Mouse (Mus musculus): ENCODE data around the gene 9630041A04Rik. TPM values are rescaled to one million over a fixed set of nuclear protein-coding genes. Genes with fewer than 3 reads are reported as not detected.

The 9630041A04Rik gene
- polyA plus RNA-seq, 1 experiment from 2014 or later: 1.0 TPM

DNA sequence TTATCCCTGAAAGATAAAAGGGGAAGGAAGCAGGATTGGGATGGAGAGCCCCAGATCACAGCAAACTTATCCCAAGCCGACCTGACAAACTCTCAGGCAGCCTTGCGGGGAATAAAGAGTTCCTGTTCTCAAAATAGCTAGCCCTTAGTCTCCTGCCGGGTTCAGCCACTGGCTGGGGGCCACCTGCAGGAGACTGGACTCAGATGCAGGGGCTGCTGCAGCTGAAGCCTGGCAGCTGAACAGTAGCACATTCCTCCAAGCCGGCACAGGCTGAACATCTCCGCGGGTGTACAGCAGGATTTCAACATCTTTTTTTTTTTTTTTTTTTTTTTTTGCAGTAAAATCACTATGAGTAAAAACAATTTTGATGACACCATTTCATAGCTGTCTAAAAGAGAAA, 110.2 kb downstream of the 9630041A04Rik start:
- ATAC-seq (ENCODE audit: low FRiP score): no peak
- no peak overlapping the region for H3K4me2 ChIP-seq
- no peak overlapping the region for H3K27ac ChIP-seq
- H3K9ac ChIP-seq: no peak overlapping the region
- no peak overlapping the region for H3K4me3 ChIP-seq
- WGBS: 31% methylated on average over 6 of the region's 6 CpGs
- no peaks in the 10 kb centered on the region for H3K27me3 ChIP-seq
- no peaks in the 10 kb centered on the region for H3K4me1 ChIP-seq (replicated peaks)
- peaks cover 18% of the 10 kb centered on the region; the same call in 1 of the 2 replicates for H3K36me3 ChIP-seq
- no peaks in the 10 kb centered on the region for H3K9me3 ChIP-seq

GRCm38 (mm10) chr9:101972314-101972713, 110.7 kb downstream of the 9630041A04Rik start:
- Histone ChIP-seq H3K9me3 (no peaks in the 10 kb centered on the region), H3K36me3 (peaks cover 18% of the 10 kb centered on the region; the same call in 1 of the 2 replicates), H3K4me1 (replicated peaks) (no peaks in the 10 kb centered on the region), H3K27me3 (no peaks in the 10 kb centered on the region), H3K27ac (no peak overlapping the region), H3K9ac (no peak overlapping the region), H3K4me2 (no peak overlapping the region), H3K4me3 (no peak overlapping the region)
- no peak for ATAC-seq (ENCODE audit: low FRiP score)
- 78% methylated on average over 8 of the region's 8 CpGs for WGBS

DNA sequence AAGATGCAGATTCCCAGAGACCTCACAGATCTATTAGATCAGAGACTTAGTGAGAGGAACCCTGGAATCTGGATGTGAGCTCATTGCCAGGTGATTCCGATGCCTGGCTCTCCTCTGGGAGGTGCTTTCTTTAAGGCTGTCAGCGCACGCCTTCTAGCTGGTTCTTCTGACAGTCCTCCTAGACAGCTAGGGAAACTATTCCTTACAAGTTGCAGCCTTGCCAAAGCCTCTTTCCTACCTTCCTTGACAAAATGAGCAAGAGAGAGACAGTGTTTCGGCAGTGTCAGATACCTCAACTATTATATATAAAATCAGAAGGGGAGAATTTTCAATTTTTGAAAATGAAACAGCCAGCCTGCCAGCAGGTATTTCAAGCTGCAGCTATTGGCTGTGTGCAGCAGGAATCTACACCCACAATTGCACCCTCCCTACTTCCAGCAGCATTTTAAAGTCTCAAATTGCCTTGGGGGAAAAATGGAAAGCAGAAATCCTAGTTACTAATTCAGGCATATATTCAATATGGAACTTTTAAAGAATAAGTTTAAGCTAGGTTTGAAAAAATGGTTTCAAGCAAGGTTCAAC, 115.3 kb downstream of the 9630041A04Rik start:
- WGBS: 90% methylated on average over 4 of the region's 4 CpGs
- H3K9me3 ChIP-seq: no peaks in the 10 kb centered on the region
- no peak overlapping the region for H3K4me3 ChIP-seq
- no peak overlapping the region for H3K9ac ChIP-seq
- no peak overlapping the region for H3K4me2 ChIP-seq
- no peaks in the 10 kb centered on the region for H3K27me3 ChIP-seq
- ATAC-seq (ENCODE audit: low FRiP score): no peak
- H3K27ac ChIP-seq: peak overlapping the region; percentile 19; the same call in 1 of the 2 replicates
- 0 out of 2 replicates have a peak, but pooled peaks cover 2% of the 10 kb centered on the region for H3K36me3 ChIP-seq
- H3K4me1 ChIP-seq (replicated peaks): no peaks in the 10 kb centered on the region; the same call in 1 of the 2 replicates

GRCm38 (mm10) chr9:101981161-101981560, 119.5 kb downstream of the 9630041A04Rik start:
- ATAC-seq (ENCODE audit: low FRiP score): no peak
- peaks cover 8% of the 10 kb centered on the region; the same call in 1 of the 2 replicates for H3K36me3 ChIP-seq
- WGBS: 82% methylated on average over 2 of the region's 2 CpGs
- H3K4me2 ChIP-seq: no peak overlapping the region
- H3K9me3 ChIP-seq: no peaks in the 10 kb centered on the region
- H3K9ac ChIP-seq: no peak overlapping the region
- H3K27ac ChIP-seq: no peak overlapping the region
- H3K4me1 ChIP-seq (replicated peaks): peaks cover under 1% of the 10 kb centered on the region; the same call in 1 of the 2 replicates
- no peak overlapping the region for H3K4me3 ChIP-seq
- H3K27me3 ChIP-seq: no peaks in the 10 kb centered on the region

DNA sequence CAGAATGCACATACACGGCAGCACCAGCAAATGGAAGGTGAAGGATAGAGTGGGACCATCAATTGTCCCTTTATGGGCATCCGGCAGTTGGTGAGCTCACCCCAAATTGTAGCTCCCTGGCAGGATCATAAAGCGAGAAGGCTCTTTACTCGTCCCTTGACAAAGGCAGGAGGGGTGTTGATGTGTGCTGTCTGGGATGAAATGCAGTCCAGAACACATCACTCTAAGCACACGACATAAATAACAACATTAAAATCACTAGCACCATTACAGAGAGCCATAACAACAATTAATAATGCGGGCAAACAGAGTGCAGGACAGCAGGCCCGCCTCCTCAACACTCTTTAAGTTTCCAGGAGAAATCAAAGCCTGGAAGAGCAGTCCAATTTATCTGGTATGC, 120.7 kb downstream of the 9630041A04Rik start:
- no peaks in the 10 kb centered on the region for H3K9me3 ChIP-seq
- ATAC-seq (ENCODE audit: low FRiP score): no peak
- peaks cover 8% of the 10 kb centered on the region for H3K4me1 ChIP-seq (replicated peaks)
- H3K4me3 ChIP-seq: no peak overlapping the region
- 78% methylated on average over 7 of the region's 7 CpGs for WGBS
- peaks cover 8% of the 10 kb centered on the region; the same call in 1 of the 2 replicates for H3K36me3 ChIP-seq
- H3K27me3 ChIP-seq: no peaks in the 10 kb centered on the region
- no peak overlapping the region for H3K4me2 ChIP-seq
- H3K9ac ChIP-seq: no peak overlapping the region
- H3K27ac ChIP-seq: 0 out of 2 replicates have a peak overlapping the region, but pooled peaks have one; percentile 3

GRCm38 (mm10) chr9:101986910-101987309, 125.3 kb downstream of the 9630041A04Rik start:
- H3K27me3 ChIP-seq: no peaks in the 10 kb centered on the region
- no peak overlapping the region for H3K9ac ChIP-seq
- H3K4me2 ChIP-seq: no peak overlapping the region
- no peak for ATAC-seq (ENCODE audit: low FRiP score)
- H3K27ac ChIP-seq: no peak overlapping the region
- H3K4me3 ChIP-seq: no peak overlapping the region
- no peaks in the 10 kb centered on the region for H3K9me3 ChIP-seq
- H3K36me3 ChIP-seq: peaks cover 12% of the 10 kb centered on the region; the same call in 1 of the 2 replicates
- 71% methylated on average over 2 of the region's 2 CpGs for WGBS
- peaks cover 23% of the 10 kb centered on the region for H3K4me1 ChIP-seq (replicated peaks)

DNA sequence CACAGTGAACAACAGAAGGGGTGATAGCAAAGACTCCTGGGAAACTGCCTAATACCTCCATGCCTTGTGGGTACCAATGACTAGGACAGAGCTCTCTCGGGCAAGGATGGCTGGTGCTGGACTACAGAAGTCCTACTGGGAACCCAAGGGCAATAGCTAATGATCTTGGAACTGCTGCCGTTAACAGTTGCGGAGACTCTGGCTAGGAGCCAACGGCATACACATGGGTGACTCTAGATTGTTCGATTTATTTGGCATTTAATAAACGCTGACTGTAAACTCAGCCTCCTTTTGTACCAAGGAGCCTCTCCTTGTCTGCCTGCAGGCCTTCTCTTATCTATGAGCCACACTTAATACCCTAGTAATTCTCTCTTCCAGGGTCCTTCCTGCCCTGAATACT, 128.4 kb downstream of the 9630041A04Rik start:
- Histone ChIP-seq H3K27me3 (no peaks in the 10 kb centered on the region), H3K36me3 (peaks cover 12% of the 10 kb centered on the region; the same call in 1 of the 2 replicates), H3K27ac (no peak overlapping the region), H3K4me1 (replicated peaks) (peaks cover 23% of the 10 kb centered on the region), H3K4me3 (no peak overlapping the region), H3K4me2 (no peak overlapping the region), H3K9me3 (no peaks in the 10 kb centered on the region), H3K9ac (no peak overlapping the region)
- 66% methylated on average over 6 of the region's 6 CpGs for WGBS
- ATAC-seq (ENCODE audit: low FRiP score): no peak

DNA sequence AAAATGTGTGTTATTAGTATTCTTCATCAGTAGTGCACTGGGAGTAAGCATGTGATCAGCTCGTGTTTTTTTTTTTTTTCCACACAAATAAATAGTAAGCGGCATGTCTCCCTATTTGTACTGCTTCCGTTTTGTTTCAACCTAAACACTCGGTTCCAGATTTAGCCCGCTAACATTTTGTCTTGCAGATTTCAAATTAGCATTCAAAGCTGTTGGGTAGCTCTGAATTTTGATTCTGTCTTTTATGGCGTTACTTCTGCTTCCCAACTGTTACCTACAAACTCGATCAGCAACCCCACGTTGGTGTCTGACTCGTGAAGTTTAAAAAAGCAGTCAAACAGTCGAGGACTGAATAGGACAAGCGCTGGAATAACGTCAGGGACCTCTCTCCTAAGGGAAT, 129.2 kb downstream of the 9630041A04Rik start:
- Histone ChIP-seq H3K36me3 (peaks cover 12% of the 10 kb centered on the region; the same call in 1 of the 2 replicates), H3K27ac (no peak overlapping the region), H3K4me3 (no peak overlapping the region), H3K27me3 (no peaks in the 10 kb centered on the region), H3K4me2 (no peak overlapping the region), H3K9ac (no peak overlapping the region), H3K9me3 (no peaks in the 10 kb centered on the region), H3K4me1 (replicated peaks) (peaks cover 23% of the 10 kb centered on the region)
- ATAC-seq (ENCODE audit: low FRiP score): no peak
- WGBS: 84% methylated on average over 12 of the region's 12 CpGs
